Mouse (Mus musculus): ENCODE results near the gene Slc16a6.

GRCm38 (mm10) chr11:109500206-109500605, 26.8 kb upstream of the Slc16a6 start:
- TF ChIP-seq CTCF (IDR thresholded peaks at IDR 0.05; ENCODE audit: low read depth), result no peak
- TF ChIP-seq EP300 (optimal IDR thresholded peaks at IDR 0.05), result no peak
